In genomic region chr19:28790196-28790595, GRCm38 (mm10) we compare ENCODE assay signal across 22 mouse cellular contexts. TPM values are rescaled to one million over a fixed set of nuclear protein-coding genes. Genes with fewer than 3 reads are reported as not detected.
"Had no signal": no experiment of that assay in that cellular context is flagged by ENCODE, and none has a peak within 500 bp of the region (broad histone marks: within the 10 kb centered on the region; RNA-seq: fewer than 3 reads in every experiment).

No protein-coding gene starts in this region.

- H3K9me3 ChIP-seq: limb, embryonic 10.5 days; limb, embryonic 13.5 days; liver, embryonic 12.5 days; liver, embryonic 15.5 days; lung, embryonic 15.5 days; midbrain, embryonic 12.5 days; midbrain, embryonic 15.5 days; neural tube, embryonic 12.5 days; stomach, embryonic 15.5 days had no signal

- H3K9ac ChIP-seq: limb, embryonic 13.5 days; liver, embryonic 12.5 days; liver, embryonic 15.5 days; lung, embryonic 15.5 days; midbrain, embryonic 12.5 days; midbrain, embryonic 15.5 days; neural tube, embryonic 12.5 days; stomach, embryonic 15.5 days had no signal

- H3K4me2 ChIP-seq: limb, embryonic 13.5 days; liver, embryonic 12.5 days; liver, embryonic 15.5 days; lung, embryonic 15.5 days; midbrain, embryonic 12.5 days; midbrain, embryonic 15.5 days; neural tube, embryonic 12.5 days; stomach, embryonic 15.5 days had no signal

- H3K4me3 ChIP-seq: layer of hippocampus, adult 2 months; limb, embryonic 10.5 days; limb, embryonic 13.5 days; liver, embryonic 12.5 days; liver, embryonic 15.5 days; lung, embryonic 15.5 days; midbrain, embryonic 12.5 days; midbrain, embryonic 15.5 days; neural tube, embryonic 12.5 days; stomach, embryonic 15.5 days had no signal

- H3K27ac ChIP-seq: hindbrain, postnatal 0 days; layer of hippocampus, adult 2 months; limb, embryonic 10.5 days; limb, embryonic 13.5 days; liver, embryonic 12.5 days; liver, embryonic 15.5 days; lung, embryonic 15.5 days; midbrain, embryonic 12.5 days; midbrain, embryonic 15.5 days; neural tube, embryonic 12.5 days; stomach, embryonic 15.5 days had no signal

- DNase-seq: layer of hippocampus, adult 9-11 months; liver; lung, adult 18-20 months; lung, postnatal 10 days; lung, postnatal 4 days; retina, postnatal 1 day; right cerebral cortex, postnatal 25 days; spleen, adult 18-20 months; thymus, postnatal 25 days had no signal

- ATAC-seq: hindbrain, postnatal 0 days; inflammation-experienced regulatory T-cells, adult 6 months; intestine, embryonic 16.5 days; liver, embryonic 12.5 days; midbrain, embryonic 15.5 days had no signal

- H3K36me3 ChIP-seq: limb, embryonic 10.5 days; limb, embryonic 13.5 days; liver, embryonic 12.5 days; liver, embryonic 15.5 days; lung, embryonic 15.5 days; midbrain, embryonic 12.5 days; midbrain, embryonic 15.5 days; neural tube, embryonic 12.5 days; stomach, embryonic 15.5 days had no signal

- H3K27me3 ChIP-seq: limb, embryonic 13.5 days; liver, embryonic 12.5 days; liver, embryonic 15.5 days; lung, embryonic 15.5 days; midbrain, embryonic 12.5 days; midbrain, embryonic 15.5 days; neural tube, embryonic 12.5 days; stomach, embryonic 15.5 days had no signal

- H3K4me1 ChIP-seq: limb, embryonic 10.5 days; limb, embryonic 13.5 days; liver, embryonic 12.5 days; liver, embryonic 15.5 days; lung, embryonic 15.5 days; midbrain, embryonic 12.5 days; midbrain, embryonic 15.5 days; neural tube, embryonic 12.5 days; stomach, embryonic 15.5 days had no signal

RNA-seq across cellular contexts. Expression of gene Slc1a1, which starts 44.7 kb away (rescaled TPM):
- polyA plus RNA-seq: inflammation-experienced regulatory T-cells, adult 6 months had no signal
